Mouse (Mus musculus) ovary, postnatal 36 days (tissue): ENCODE measurements at regions not wholly inside any gene's neighbourhood (a gene's known extent, or its start where the extent isn't known, plus 50 kb on each side); places are given as distances from the start of the nearest gene placed in this dataset.

Experiments used
- DNase-seq: peaks from one replicate; pipeline ENCODE4 v3.0.0; 2022; ENCODE audit warnings: low spot score, mixed read lengths

- no peak for DNase-seq
These were observed 61.3 kb upstream of the Clint1 start for GRCm38 (mm10) chr11:45790504-45790903.

- DNase-seq: no peak
These were observed 60.2 kb upstream of the Clint1 start for GRCm38 (mm10) chr11:45791696-45792095.

GRCm38 (mm10) chr11:45794361-45794981 is 57.4 kb upstream of the Clint1 start:
- no peak for DNase-seq

- no peak for DNase-seq
These were observed 56.5 kb upstream of the Clint1 start for GRCm38 (mm10) chr11:45795322-45795721.

GRCm38 (mm10) chr11:45795731-45796130 is 56.1 kb upstream of the Clint1 start:
- DNase-seq: peak; percentile 69

- DNase-seq: no peak
These were observed 52.0 kb upstream of the Clint1 start for GRCm38 (mm10) chr11:45799732-45800386.
